Mouse (Mus musculus) gastrocnemius, postnatal 14 days (tissue): ENCODE results near the gene Nr1d1. TPM values are rescaled to one million over a fixed set of nuclear protein-coding genes. Genes with fewer than 3 reads are reported as not detected.

Experiments used
- DNase-seq: peaks from one replicate; pipeline ENCODE4 v3.0.0; 2021; ENCODE audit warnings: mixed read lengths
- intact Hi-C: fragments of 180-260 bp; cut with DNase I; formaldehyde crosslinking; loops from one replicate; pipeline ENCODE4 v1.15.1; 2025; ENCODE audit warnings: low total_unique reads
- total RNA-seq, 2 experiments: library from RNA; stranded (reverse); gene quantifications; 2 replicates each; pipeline ENCODE4 v1.2.3; 2021

Nr1d1 gene
- total RNA-seq, 2 experiments from 2014 or later = 27.3 to 64.6 TPM

GRCm38 (mm10) chr11:98720756-98721155, 54.4 kb downstream of the Nr1d1 start:
- no peak for DNase-seq
- intact Hi-C loops = no loop called here

Other genes starting within 250 kb of the Nr1d1 start
- under 1 TPM; 0.10 to 0.18 TPM for gene Ikzf3, start 229.3 kb downstream of the Nr1d1 start, total RNA-seq
- not detected for gene Zpbp2, start 224.2 kb downstream of the Nr1d1 start, total RNA-seq
- gene Ormdl3, start 188.0 kb downstream of the Nr1d1 start, total RNA-seq = 10 to 100 TPM; 18.3 to 18.7 TPM
- gene Lrrc3c, start 177.0 kb downstream of the Nr1d1 start, total RNA-seq = not detected
- 1 to 10 TPM; 5.0 to 6.6 TPM for gene Gm12355, start 149.7 kb downstream of the Nr1d1 start, total RNA-seq
- gene Gsdma3, start 149.0 kb downstream of the Nr1d1 start, total RNA-seq = under 1 TPM; 0.16 to 0.39 TPM
- not detected for gene Gsdma2, start 128.6 kb downstream of the Nr1d1 start, total RNA-seq
- under 1 TPM in 1 of 2 experiments, not detected in 1; 0.11 TPM for gene Gsdma, start 111.0 kb downstream of the Nr1d1 start, total RNA-seq
- 10 to 100 TPM; 89.2 to 91.4 TPM for gene Psmd3, start 92.8 kb downstream of the Nr1d1 start, total RNA-seq
- not detected for gene Csf3, start 74.1 kb downstream of the Nr1d1 start, total RNA-seq
- gene Med24, start 45.9 kb downstream of the Nr1d1 start, total RNA-seq = 10 to 100 TPM; 40.3 to 42.0 TPM
- 100 to 1,000 TPM in 1 of 2 experiments, 10 to 100 TPM in 1; 91.8 to 106 TPM for gene Thra, start 34.7 kb downstream of the Nr1d1 start, total RNA-seq
- 10 to 100 TPM; 49.0 to 55.3 TPM for gene Msl1, start 20.2 kb upstream of the Nr1d1 start, total RNA-seq
- gene Casc3, start 29.6 kb upstream of the Nr1d1 start, total RNA-seq = 10 to 100 TPM; 20.1 to 21.5 TPM
- 1 to 10 TPM in 1 of 2 experiments, under 1 TPM in 1; 0.49 to 1.1 TPM for gene Rapgefl1, start 61.5 kb upstream of the Nr1d1 start, total RNA-seq
- 1 to 10 TPM; 4.4 to 4.6 TPM for gene Wipf2, start 88.3 kb upstream of the Nr1d1 start, total RNA-seq
- 1 to 10 TPM in 1 of 2 experiments, under 1 TPM in 1; 0.78 to 1.3 TPM for gene Cdc6, start 132.5 kb upstream of the Nr1d1 start, total RNA-seq
- gene Rara, start 152.5 kb upstream of the Nr1d1 start, total RNA-seq = 10 to 100 TPM; 13.7 to 19.7 TPM
- gene Gjd3, start 207.7 kb upstream of the Nr1d1 start, total RNA-seq = not detected
- gene Top2a, start 248.9 kb upstream of the Nr1d1 start, total RNA-seq = 10 to 100 TPM; 13.8 to 16.9 TPM